Mouse (Mus musculus) cerebellum, adult 9-11 months (tissue): ENCODE measurements around the gene Cacna1a.
A peak's percentile ranks its signal among the peaks of the same experiment; 100 is the strongest.
"Not testable (repeated sequence)": the region's sequence is repeated elsewhere in the genome, so short reads cannot be mapped to it uniquely, and the experiment has no call there.

Source experiments
- DNase-seq: peaks from one replicate; pipeline ENCODE4 v3.0.0; 2022

The Cacna1a gene

GRCm38 (mm10) chr8:84599401-84599800 lies 211.2 kb downstream of the Cacna1a start:
- DNase-seq = no peak

- no peak for DNase-seq
Measured at GRCm38 (mm10) chr8:84600311-84600907, 212.2 kb downstream of the Cacna1a start.

- no peak for DNase-seq
Measured at GRCm38 (mm10) chr8:84601221-84601751, 213.0 kb downstream of the Cacna1a start.

GRCm38 (mm10) chr8:84614512-84615223 lies 226.4 kb downstream of the Cacna1a start:
- no peak for DNase-seq

GRCm38 (mm10) chr8:84615666-84616485 lies 227.6 kb downstream of the Cacna1a start:
- DNase-seq = no peak

- peak; percentile 35 for DNase-seq
Measured at GRCm38 (mm10) chr8:84617005-84617404, 228.8 kb downstream of the Cacna1a start.

- no peak for DNase-seq
Measured at GRCm38 (mm10) chr8:84621102-84621625, 232.9 kb downstream of the Cacna1a start.

GRCm38 (mm10) chr8:84623425-84623824 lies 235.2 kb downstream of the Cacna1a start:
- not testable (repeated sequence) for DNase-seq

GRCm38 (mm10) chr8:84629586-84629985 lies 241.3 kb downstream of the Cacna1a start:
- DNase-seq = no peak

- DNase-seq = no peak
Measured at GRCm38 (mm10) chr8:84630145-84630544, 241.9 kb downstream of the Cacna1a start.

GRCm38 (mm10) chr8:84631813-84632212 lies 243.6 kb downstream of the Cacna1a start:
- no peak for DNase-seq

GRCm38 (mm10) chr8:84633841-84634584 lies 245.8 kb downstream of the Cacna1a start:
- peak; percentile 71 for DNase-seq

- DNase-seq = peak; percentile 99
Measured at GRCm38 (mm10) chr8:84634849-84635304, 246.6 kb downstream of the Cacna1a start.

- no peak for DNase-seq
Measured at GRCm38 (mm10) chr8:84635397-84636050, 247.3 kb downstream of the Cacna1a start.

- peak; percentile 82 for DNase-seq
Measured at GRCm38 (mm10) chr8:84636051-84636691, 247.9 kb downstream of the Cacna1a start.

- peak; percentile 58 for DNase-seq
Measured at GRCm38 (mm10) chr8:84637946-84638554, 249.8 kb downstream of the Cacna1a start.

GRCm38 (mm10) chr8:84638555-84639161 lies 250.4 kb downstream of the Cacna1a start:
- DNase-seq = peak; percentile 74

- peak; percentile 94 for DNase-seq
Measured at GRCm38 (mm10) chr8:84639162-84640009, 251.1 kb downstream of the Cacna1a start.

GRCm38 (mm10) chr8:84640010-84640588 lies 251.9 kb downstream of the Cacna1a start:
- no peak for DNase-seq
